Mouse (Mus musculus) kidney, postnatal 0 days (tissue): Measurements from ENCODE around the gene Cln6. TPM values are rescaled to one million over a fixed set of nuclear protein-coding genes. Genes with fewer than 3 reads are reported as not detected.
"Not testable (repeated sequence)": the region's sequence is repeated elsewhere in the genome, so short reads cannot be mapped to it uniquely, and the experiment has no call there.

ENCODE experiments used
- ATAC-seq: fragments of 200-750 bp; cut with Nextera tagmentation; replicated peaks from 2 replicates; pipeline ENCODE4 v1.8.0; 2017; ENCODE audit warnings: low read depth, moderate number of reproducible peaks, moderate TSS enrichment, moderate library complexity; ENCODE audit not compliant: low FRiP score
- DNase-seq: peaks from one replicate; pipeline ENCODE4 v3.0.0-alpha.2; 2016; ENCODE audit warnings: low spot score
- H3K27ac ChIP-seq: fragments of 300-500 bp; sonication (generic); 2 replicates; pipeline ENCODE4 v1.5.1; 2014; ENCODE audit warnings: mild to moderate bottlenecking
- H3K27me3 ChIP-seq: fragments of 300-500 bp; sonication (generic); 2 replicates; pipeline ENCODE4 v1.6.1; 2014; ENCODE audit warnings: low read length, mixed read lengths; ENCODE audit not compliant: insufficient read depth
- H3K36me3 ChIP-seq: fragments of 300-500 bp; sonication (generic); 2 replicates; pipeline ENCODE4 v1.6.1; 2014; ENCODE audit warnings: low read length, mixed read lengths; ENCODE audit not compliant: insufficient read depth
- H3K4me1 ChIP-seq: fragments of 300-500 bp; sonication (generic); replicated peaks from 2 replicates; pipeline ENCODE4 v1.6.1; 2014; ENCODE audit warnings: antibody characterized with exemption, low read length, mixed read lengths; ENCODE audit not compliant: insufficient read depth
- H3K4me2 ChIP-seq: fragments of 300-500 bp; sonication (generic); 2 replicates; pipeline ENCODE4 v1.6.1; 2014; ENCODE audit warnings: mild to moderate bottlenecking, low read length, moderate library complexity, mixed read lengths
- H3K4me3 ChIP-seq: fragments of 300-500 bp; sonication (generic); replicated peaks from 2 replicates; pipeline ENCODE4 v1.5.1; 2014; ENCODE audit warnings: low read depth, low read length
- H3K9ac ChIP-seq: fragments of 300-500 bp; sonication (generic); 2 replicates; pipeline ENCODE4 v1.6.1; 2014; ENCODE audit warnings: low read depth, low read length
- H3K9me3 ChIP-seq: fragments of 300-500 bp; sonication (generic); replicated peaks from 2 replicates; pipeline ENCODE4 v1.6.1; 2016; ENCODE audit warnings: low read length, inconsistent platforms, mixed read lengths
- CTCF ChIP-seq: IDR thresholded peaks from 2 replicates; pipeline ENCODE4 v1.5.1; 2016; ENCODE audit warnings: antibody characterized with exemption, low read depth, mild to moderate bottlenecking, moderate library complexity
- WGBS: fragments of 180-500 bp; shearing (Covaris S2); extraction: QIAGEN DNeasy Blood & Tissue Kit; methylation state at CpG from one replicate; pipeline ENCODE4 v1.1.7; 2014; 5-methylcytosine and 5-hydroxymethylcytosine counted together
- polyA plus RNA-seq: library from polyadenylated mRNA; unstranded; fragments of >200 nt; fragmentation: Nextera tagmentation; extraction: Ambion mirVana; gene quantifications from 2 replicates; pipeline ENCODE4 v1.2.1, GENCODE M21; 2015

The Cln6 gene
- polyA plus RNA-seq, 1 experiment from 2014 or later = 26.8 TPM

GRCm38 (mm10) chr9:62812216-62813049 is 26.2 kb upstream of the Cln6 start:
- Histone ChIP-seq H3K36me3 (no peaks in the 10 kb centered on the region), H3K27ac (peak overlapping the region; percentile 96), H3K4me1 (peaks cover 10% of the 10 kb centered on the region; the same call in 1 of the 2 replicates), H3K27me3 (no peaks in the 10 kb centered on the region), H3K9ac (peak overlapping the region; percentile 90), H3K9me3 (no peaks in the 10 kb centered on the region), H3K4me2 (peak overlapping the region; percentile 88), H3K4me3 (peak overlapping the region; percentile 90)
- WGBS = 15% methylated on average over 14 of the region's 14 CpGs
- DNase-seq (peak; percentile 66), ATAC-seq (no peak)
- TF ChIP-seq CTCF = no peak

DNA sequence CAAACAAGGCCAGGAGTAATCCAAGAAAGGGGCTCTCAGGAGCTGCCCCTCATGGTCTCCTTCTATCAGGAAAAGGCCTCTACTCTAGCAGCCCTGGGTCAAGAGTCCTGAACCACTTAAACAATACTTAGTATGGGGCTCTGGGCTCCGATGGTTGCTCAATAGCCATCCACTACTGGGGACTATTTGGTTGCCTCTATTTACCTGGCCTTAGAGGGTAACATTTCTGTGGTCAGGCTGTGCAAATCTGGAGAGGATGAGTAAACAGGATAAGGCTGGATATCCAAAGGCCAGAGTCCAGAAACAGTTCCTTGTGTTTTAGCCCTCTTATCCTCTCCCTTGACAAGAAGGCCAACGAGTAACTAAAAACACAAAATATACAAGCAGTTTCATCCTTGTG is 23.8 kb upstream of the Cln6 start:
- Histone ChIP-seq H3K36me3 (no peaks in the 10 kb centered on the region), H3K4me3 (no peak overlapping the region), H3K4me1 (peaks cover 4% of the 10 kb centered on the region; the same call in 1 of the 2 replicates), H3K27me3 (no peaks in the 10 kb centered on the region), H3K9me3 (no peaks in the 10 kb centered on the region), H3K27ac (no peak overlapping the region), H3K4me2 (no peak overlapping the region), H3K9ac (no peak overlapping the region)
- DNase-seq (no peak), ATAC-seq (no peak)
- TF ChIP-seq CTCF = no peak
- WGBS = 86% methylated on average over 2 of the region's 2 CpGs

- WGBS = 81% methylated on average over 9 of the region's 9 CpGs
- Histone ChIP-seq H3K36me3 (no peaks in the 10 kb centered on the region), H3K4me1 (peaks cover 4% of the 10 kb centered on the region; the same call in 1 of the 2 replicates), H3K9ac (no peak overlapping the region), H3K27ac (no peak overlapping the region), H3K27me3 (no peaks in the 10 kb centered on the region), H3K9me3 (no peaks in the 10 kb centered on the region), H3K4me3 (no peak overlapping the region), H3K4me2 (no peak overlapping the region)
- no peak for TF ChIP-seq CTCF
- ATAC-seq (no peak), DNase-seq (no peak)
These were observed 22.1 kb upstream of the Cln6 start for GRCm38 (mm10) chr9:62816323-62817098.

DNA sequence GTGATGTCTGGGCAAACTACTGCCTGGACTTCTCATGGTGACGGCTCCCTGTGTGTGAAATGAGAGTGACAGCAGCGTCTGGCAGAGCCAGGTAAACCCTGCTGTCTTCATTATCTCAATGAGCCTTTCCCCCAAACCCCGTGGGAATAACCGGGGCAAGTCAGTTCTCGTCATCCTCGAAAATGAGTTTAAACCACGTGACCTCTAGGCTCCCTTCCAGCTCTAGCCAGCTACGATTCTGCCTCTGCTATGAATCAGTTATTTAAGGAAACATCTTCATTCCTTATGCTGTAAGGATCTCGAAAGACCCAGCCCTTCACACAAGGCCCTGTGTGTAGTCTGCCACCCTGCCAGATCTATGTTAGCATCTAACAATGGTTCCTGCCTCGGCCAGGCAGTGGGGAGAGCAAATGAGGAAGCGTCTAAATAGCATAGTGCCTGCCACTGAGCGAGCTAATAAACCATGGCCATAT is 21.4 kb upstream of the Cln6 start:
- TF ChIP-seq CTCF = no peak
- 65% methylated on average over 12 of the region's 12 CpGs for WGBS
- no peak overlapping the region for H3K4me2 ChIP-seq
- H3K4me3 ChIP-seq = no peak overlapping the region
- H3K9me3 ChIP-seq = no peaks in the 10 kb centered on the region
- no peak overlapping the region for H3K27ac ChIP-seq
- no peaks in the 10 kb centered on the region for H3K27me3 ChIP-seq
- H3K9ac ChIP-seq = no peak overlapping the region
- DNase-seq = no peak
- ATAC-seq = no peak
- H3K4me1 ChIP-seq = peaks cover 4% of the 10 kb centered on the region; the same call in 1 of the 2 replicates
- no peaks in the 10 kb centered on the region for H3K36me3 ChIP-seq

GRCm38 (mm10) chr9:62817828-62818614 is 20.6 kb upstream of the Cln6 start:
- WGBS = 70% methylated on average over 4 of the region's 4 CpGs
- no peak for DNase-seq
- no peak for TF ChIP-seq CTCF
- Histone ChIP-seq H3K9me3 (no peaks in the 10 kb centered on the region), H3K36me3 (no peaks in the 10 kb centered on the region), H3K4me1 (no peaks in the 10 kb centered on the region), H3K9ac (no peak overlapping the region), H3K4me2 (no peak overlapping the region), H3K27ac (no peak overlapping the region), H3K4me3 (no peak overlapping the region), H3K27me3 (no peaks in the 10 kb centered on the region)
- ATAC-seq = no peak

DNA sequence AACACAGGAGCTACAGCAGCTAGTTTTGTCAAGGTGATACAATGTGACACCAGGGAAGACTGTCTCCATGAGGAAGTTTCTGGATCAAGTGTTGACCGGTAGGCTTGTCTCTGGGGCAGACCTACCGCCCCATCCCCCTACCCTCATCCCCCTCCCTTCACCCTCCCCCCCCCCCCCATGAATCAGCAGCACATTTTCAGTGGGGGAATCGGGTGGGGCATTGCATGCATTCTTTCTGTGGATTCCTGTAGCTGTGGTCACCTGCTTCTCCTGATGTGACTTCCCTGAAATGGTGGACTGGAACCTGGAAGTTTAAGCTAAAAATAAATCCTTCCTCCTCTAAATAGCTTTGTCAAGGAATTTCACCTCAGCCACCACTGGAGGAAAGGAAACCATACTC is 19.1 kb upstream of the Cln6 start:
- H3K9ac ChIP-seq = no peak overlapping the region
- no peaks in the 10 kb centered on the region for H3K27me3 ChIP-seq
- no peaks in the 10 kb centered on the region for H3K9me3 ChIP-seq
- no peak overlapping the region for H3K27ac ChIP-seq
- no peak for DNase-seq
- no peak for ATAC-seq
- no peak overlapping the region for H3K4me3 ChIP-seq
- H3K36me3 ChIP-seq = no peaks in the 10 kb centered on the region
- TF ChIP-seq CTCF = no peak
- no peaks in the 10 kb centered on the region for H3K4me1 ChIP-seq
- no peak overlapping the region for H3K4me2 ChIP-seq
- 77% methylated on average over 3 of the region's 3 CpGs for WGBS

DNA sequence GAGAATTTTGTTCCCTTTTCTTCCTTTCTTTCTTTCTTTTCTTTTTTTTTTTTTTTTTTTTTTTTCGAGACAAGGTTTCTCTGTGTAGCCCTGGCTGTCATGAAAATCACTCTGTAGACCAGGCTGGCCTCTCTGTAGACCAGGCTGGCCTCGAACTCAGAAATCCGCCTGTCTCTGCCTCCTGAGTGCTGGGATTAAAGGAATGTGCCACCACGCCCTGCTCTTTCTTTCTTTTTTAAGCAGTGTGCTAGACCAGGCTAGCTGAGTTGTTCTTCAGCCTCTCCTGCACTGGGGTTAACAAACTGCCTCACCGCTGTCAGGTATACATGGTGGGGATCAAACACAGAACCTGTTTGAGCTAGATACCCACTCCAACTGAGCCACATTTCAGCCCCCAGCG is 18.7 kb upstream of the Cln6 start:
- H3K9me3 ChIP-seq, H3K4me3 ChIP-seq, H3K4me2 ChIP-seq, ATAC-seq, H3K27ac ChIP-seq, H3K36me3 ChIP-seq, DNase-seq, H3K9ac ChIP-seq, H3K4me1 ChIP-seq, H3K27me3 ChIP-seq: not testable (repeated sequence)
- WGBS = 92% methylated on average over 6 of the region's 6 CpGs
